Mouse (Mus musculus): ENCODE results near the gene Kif26b.

Kif26b gene

GRCm38 (mm10) chr1:178722793-178723192, 193.9 kb downstream of the Kif26b start:
- DNase-seq (ENCODE audit: low read depth) = no peak

- DNase-seq (ENCODE audit: low read depth) = no peak
These were observed 196.6 kb downstream of the Kif26b start for GRCm38 (mm10) chr1:178725536-178725935.

- DNase-seq (ENCODE audit: low read depth) = no peak
These were observed 199.3 kb downstream of the Kif26b start for GRCm38 (mm10) chr1:178728256-178728655.

GRCm38 (mm10) chr1:178730271-178730670, 201.3 kb downstream of the Kif26b start:
- DNase-seq (ENCODE audit: low read depth) = no peak

GRCm38 (mm10) chr1:178733035-178733434, 204.1 kb downstream of the Kif26b start:
- DNase-seq (ENCODE audit: low read depth) = no peak

GRCm38 (mm10) chr1:178734576-178734975, 205.7 kb downstream of the Kif26b start:
- DNase-seq (ENCODE audit: low read depth) = no peak

GRCm38 (mm10) chr1:178736931-178737330, 208.0 kb downstream of the Kif26b start:
- no peak for DNase-seq (ENCODE audit: low read depth)

GRCm38 (mm10) chr1:178743820-178744219, 214.9 kb downstream of the Kif26b start:
- no peak for DNase-seq (ENCODE audit: low read depth)

GRCm38 (mm10) chr1:178744526-178744925, 215.6 kb downstream of the Kif26b start:
- no peak for DNase-seq (ENCODE audit: low read depth)

- no peak for DNase-seq (ENCODE audit: low read depth)
These were observed 216.0 kb downstream of the Kif26b start for GRCm38 (mm10) chr1:178744961-178745360.

GRCm38 (mm10) chr1:178745471-178745870, 216.5 kb downstream of the Kif26b start:
- DNase-seq (ENCODE audit: low read depth) = no peak

- DNase-seq (ENCODE audit: low read depth) = no peak
These were observed 218.6 kb downstream of the Kif26b start for GRCm38 (mm10) chr1:178747279-178748221.

GRCm38 (mm10) chr1:178748222-178748600, 219.3 kb downstream of the Kif26b start:
- no peak for DNase-seq (ENCODE audit: low read depth)

- no peak for DNase-seq (ENCODE audit: low read depth)
These were observed 219.7 kb downstream of the Kif26b start for GRCm38 (mm10) chr1:178748617-178749016.

GRCm38 (mm10) chr1:178749786-178750185, 220.9 kb downstream of the Kif26b start:
- DNase-seq (ENCODE audit: low read depth) = no peak

- no peak for DNase-seq (ENCODE audit: low read depth)
These were observed 229.5 kb downstream of the Kif26b start for GRCm38 (mm10) chr1:178758441-178758840.

- DNase-seq (ENCODE audit: low read depth) = no peak
These were observed 233.3 kb downstream of the Kif26b start for GRCm38 (mm10) chr1:178762125-178762741.

GRCm38 (mm10) chr1:178764914-178765313, 236.0 kb downstream of the Kif26b start:
- DNase-seq (ENCODE audit: low read depth) = no peak

- DNase-seq (ENCODE audit: low read depth) = no peak
These were observed 236.7 kb downstream of the Kif26b start for GRCm38 (mm10) chr1:178765650-178766049.

GRCm38 (mm10) chr1:178768976-178769375, 240.1 kb downstream of the Kif26b start:
- DNase-seq (ENCODE audit: low read depth) = no peak

- no peak for DNase-seq (ENCODE audit: low read depth)
These were observed 241.1 kb downstream of the Kif26b start for GRCm38 (mm10) chr1:178769988-178770387.

GRCm38 (mm10) chr1:178770626-178771362, 241.9 kb downstream of the Kif26b start:
- DNase-seq (ENCODE audit: low read depth) = no peak

- no peak for DNase-seq (ENCODE audit: low read depth)
These were observed 250.8 kb downstream of the Kif26b start for GRCm38 (mm10) chr1:178779742-178780141.

Measured in naive thymus-derived CD4-positive, alpha-beta T cell, adult 2 months (primary cell).